Mouse (Mus musculus) neural tube, embryonic 15.5 days (tissue): ENCODE measurements around the gene Dusp28. TPM values are rescaled to one million over a fixed set of nuclear protein-coding genes. Genes with fewer than 3 reads are reported as not detected.

ENCODE experiments used
- ATAC-seq: fragments of 200-750 bp; cut with Nextera tagmentation; 2 replicates; pipeline ENCODE4 v1.8.0; 2017; ENCODE audit warnings: mild to moderate bottlenecking, moderate TSS enrichment, moderate library complexity; ENCODE audit not compliant: low FRiP score
- H3K27ac ChIP-seq: fragments of 300-500 bp; sonication (generic); replicated peaks from 2 replicates; pipeline ENCODE4 v1.5.1; 2015; ENCODE audit warnings: mild to moderate bottlenecking, inconsistent platforms
- H3K27me3 ChIP-seq: fragments of 300-500 bp; sonication (generic); replicated peaks from 2 replicates; pipeline ENCODE4 v1.6.1; 2015; ENCODE audit warnings: inconsistent platforms
- H3K36me3 ChIP-seq: fragments of 300-500 bp; sonication (generic); 2 replicates; pipeline ENCODE4 v1.6.1; 2015; ENCODE audit warnings: inconsistent platforms
- H3K4me1 ChIP-seq: fragments of 300-500 bp; sonication (generic); 2 replicates; pipeline ENCODE4 v1.6.1; 2015; ENCODE audit warnings: inconsistent platforms
- H3K4me2 ChIP-seq: fragments of 300-500 bp; sonication (generic); 2 replicates; pipeline ENCODE4 v1.6.1; 2015; ENCODE audit warnings: inconsistent platforms, mild to moderate bottlenecking, moderate library complexity
- H3K4me3 ChIP-seq: fragments of 300-500 bp; sonication (generic); replicated peaks from 2 replicates; pipeline ENCODE4 v1.5.1; 2015; ENCODE audit warnings: mild to moderate bottlenecking, inconsistent platforms
- H3K9ac ChIP-seq: fragments of 300-500 bp; sonication (generic); replicated peaks from 2 replicates; pipeline ENCODE4 v1.6.1; 2015; ENCODE audit warnings: mild to moderate bottlenecking, inconsistent platforms
- H3K9me3 ChIP-seq: fragments of 300-500 bp; sonication (generic); replicated peaks from 2 replicates; pipeline ENCODE4 v1.6.1; 2016; ENCODE audit warnings: inconsistent platforms
- WGBS: fragments of 180-500 bp; shearing (Covaris S2); methylation state at CpG from one replicate; pipeline ENCODE4 v1.1.7; 2015; ENCODE audit warnings: mixed read lengths; 5-methylcytosine and 5-hydroxymethylcytosine counted together
- polyA plus RNA-seq: library from polyadenylated mRNA; unstranded; fragments of >200 nt; fragmentation: Nextera tagmentation; extraction: Ambion mirVana; gene quantifications from 2 replicates; pipeline ENCODE4 v1.2.1, GENCODE M21; 2015

Gene Dusp28
- polyA plus RNA-seq, result 17.2 and 17.9 TPM in 2 replicates

DNA sequence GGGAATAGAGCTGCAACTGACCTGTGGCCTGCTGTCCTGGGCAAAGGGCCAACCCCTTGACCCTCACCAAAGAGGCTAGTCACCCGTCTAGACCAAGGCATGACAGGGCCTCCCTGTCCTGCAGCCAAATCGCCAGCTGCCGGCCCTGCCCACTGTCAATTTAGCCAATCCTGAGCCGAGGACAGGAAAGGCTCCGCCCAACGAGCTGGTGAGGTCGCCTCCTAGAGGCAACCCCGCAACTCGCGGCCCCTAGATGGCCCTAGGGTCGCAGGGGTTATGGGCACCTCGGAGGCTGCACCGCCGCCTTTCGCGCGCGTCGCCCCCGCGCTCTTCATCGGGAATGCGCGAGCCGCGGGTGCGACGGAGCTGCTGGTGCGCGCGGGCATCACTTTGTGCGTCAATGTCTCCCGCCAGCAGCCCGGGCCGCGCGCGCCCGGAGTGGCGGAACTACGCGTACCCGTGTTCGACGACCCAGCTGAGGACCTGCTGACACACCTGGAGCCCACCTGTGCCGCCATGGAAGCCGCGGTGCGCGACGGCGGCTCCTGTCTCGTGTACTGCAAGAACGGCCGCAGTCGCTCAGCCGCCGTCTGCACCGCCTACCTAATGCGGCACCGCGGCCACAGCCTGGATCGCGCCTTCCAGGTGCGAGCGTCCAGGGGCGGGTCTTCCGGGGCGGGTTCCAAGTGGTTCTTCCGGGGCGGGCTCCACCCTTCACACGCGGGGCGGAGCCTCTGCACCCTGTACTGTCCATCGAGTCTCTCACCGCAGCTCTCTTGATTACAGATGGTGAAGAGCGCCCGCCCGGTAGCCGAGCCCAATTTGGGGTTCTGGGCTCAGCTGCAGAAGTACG is at the start of gene Dusp28:
Dusp28 (plus strand) TSS at position 203 of the 853 bp plus-strand sequence.
- peak within 1 kb of the TSS; percentile 84 for H3K4me2 ChIP-seq
- under 1% methylated on average over 81 of the region's 81 CpGs for WGBS
- H3K9me3 ChIP-seq, result no peaks in the 10 kb centered on the region
- peak within 1 kb of the TSS; percentile 67 for H3K9ac ChIP-seq
- peaks cover 47% of the 10 kb centered on the region for H3K4me1 ChIP-seq
- H3K4me3 ChIP-seq, result peak within 1 kb of the TSS; percentile 73
- ATAC-seq, result peak; percentile 92
- 0 out of 2 replicates have a peak, but pooled peaks cover under 1% of the 10 kb centered on the region for H3K27me3 ChIP-seq
- H3K36me3 ChIP-seq, result no peaks in the 10 kb centered on the region
- peak within 1 kb of the TSS; percentile 92 for H3K27ac ChIP-seq

DNA sequence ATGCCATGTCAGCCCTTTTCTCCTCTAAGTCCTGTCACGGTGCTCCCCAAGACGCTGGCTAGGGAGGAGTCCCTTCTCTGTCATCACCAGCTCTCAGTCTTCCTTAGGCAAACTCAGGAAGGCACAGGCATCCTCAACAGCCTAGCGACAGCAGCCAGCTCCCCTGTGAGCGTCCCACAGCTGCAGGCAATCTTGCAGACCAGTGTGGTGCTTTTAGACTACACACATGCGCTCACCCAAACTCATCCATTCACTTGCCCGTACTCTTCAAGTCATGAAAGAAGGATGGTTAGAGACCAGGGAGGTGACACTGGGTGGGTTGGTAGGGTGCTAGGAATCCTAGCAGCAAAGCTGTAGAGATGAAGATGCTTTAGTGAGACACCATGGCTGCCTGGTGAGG is 45.3 kb upstream of the Dusp28 start:
- WGBS, result 75% methylated on average over 6 of the region's 6 CpGs
- H3K9me3 ChIP-seq, result no peaks in the 10 kb centered on the region
- no peaks in the 10 kb centered on the region for H3K27me3 ChIP-seq
- no peak overlapping the region for H3K4me2 ChIP-seq
- H3K4me1 ChIP-seq, result peaks cover 9% of the 10 kb centered on the region; the same call in 1 of the 2 replicates
- no peak overlapping the region for H3K4me3 ChIP-seq
- peak overlapping the region; percentile 49 for H3K27ac ChIP-seq
- H3K36me3 ChIP-seq, result peaks cover 36% of the 10 kb centered on the region
- no peak overlapping the region for H3K9ac ChIP-seq
- ATAC-seq, result peak; percentile 29; the same call in 1 of the 2 replicates

- H3K9me3 ChIP-seq, result no peaks in the 10 kb centered on the region
- H3K27ac ChIP-seq, result no peak overlapping the region
- no peak for ATAC-seq
- no peak overlapping the region for H3K4me2 ChIP-seq
- H3K27me3 ChIP-seq, result no peaks in the 10 kb centered on the region
- peaks cover 19% of the 10 kb centered on the region for H3K36me3 ChIP-seq
- peaks cover 9% of the 10 kb centered on the region; the same call in 1 of the 2 replicates for H3K4me1 ChIP-seq
- H3K9ac ChIP-seq, result no peak overlapping the region
- no peak overlapping the region for H3K4me3 ChIP-seq
- WGBS, result 92% methylated on average over 4 of the region's 4 CpGs
These were observed 43.5 kb upstream of the Dusp28 start for GRCm38 (mm10) chr1:92863268-92863667.

GRCm38 (mm10) chr1:92866170-92866569 is 40.6 kb upstream of the Dusp28 start:
- Histone ChIP-seq H3K27me3 (no peaks in the 10 kb centered on the region), H3K27ac (no peak overlapping the region), H3K36me3 (no peaks in the 10 kb centered on the region), H3K4me2 (no peak overlapping the region), H3K4me1 (peaks cover 9% of the 10 kb centered on the region; the same call in 1 of the 2 replicates), H3K9me3 (no peaks in the 10 kb centered on the region), H3K4me3 (no peak overlapping the region), H3K9ac (no peak overlapping the region)
- no peak for ATAC-seq
- 71% methylated on average over 2 of the region's 2 CpGs for WGBS

- Histone ChIP-seq H3K9me3 (no peaks in the 10 kb centered on the region), H3K27ac (no peak overlapping the region), H3K27me3 (no peaks in the 10 kb centered on the region), H3K4me3 (no peak overlapping the region), H3K9ac (no peak overlapping the region), H3K36me3 (no peaks in the 10 kb centered on the region), H3K4me2 (no peak overlapping the region), H3K4me1 (peaks cover 5% of the 10 kb centered on the region; the same call in 1 of the 2 replicates)
- ATAC-seq, result no peak
- WGBS, result 81% methylated on average over 2 of the region's 2 CpGs
These were observed 36.8 kb upstream of the Dusp28 start for GRCm38 (mm10) chr1:92869985-92870384.

DNA sequence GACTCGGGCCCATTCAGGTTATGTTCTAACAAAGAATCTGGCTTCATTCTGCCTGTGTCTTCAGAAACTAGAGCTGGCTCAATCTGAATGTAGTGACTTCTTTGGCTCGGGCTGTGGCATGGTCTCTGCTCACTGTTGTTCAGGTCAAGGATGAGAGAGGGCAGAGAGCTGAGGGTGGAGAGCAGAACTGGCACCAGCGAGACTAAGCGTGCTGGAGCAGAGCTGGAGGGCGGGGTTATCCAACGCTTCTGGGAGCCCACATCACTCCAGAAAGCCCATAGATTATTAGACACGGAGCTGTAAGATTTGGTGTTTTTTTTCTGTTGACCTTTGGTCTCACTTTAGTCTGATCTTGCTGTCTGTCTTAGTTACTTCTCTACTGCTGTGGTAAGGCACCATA is 34.1 kb upstream of the Dusp28 start:
- 88% methylated on average over 7 of the region's 7 CpGs for WGBS
- Histone ChIP-seq H3K27ac (no peak overlapping the region), H3K4me3 (no peak overlapping the region), H3K4me2 (no peak overlapping the region), H3K4me1 (no peaks in the 10 kb centered on the region), H3K27me3 (no peaks in the 10 kb centered on the region), H3K36me3 (no peaks in the 10 kb centered on the region), H3K9ac (no peak overlapping the region), H3K9me3 (no peaks in the 10 kb centered on the region)
- no peak for ATAC-seq

DNA sequence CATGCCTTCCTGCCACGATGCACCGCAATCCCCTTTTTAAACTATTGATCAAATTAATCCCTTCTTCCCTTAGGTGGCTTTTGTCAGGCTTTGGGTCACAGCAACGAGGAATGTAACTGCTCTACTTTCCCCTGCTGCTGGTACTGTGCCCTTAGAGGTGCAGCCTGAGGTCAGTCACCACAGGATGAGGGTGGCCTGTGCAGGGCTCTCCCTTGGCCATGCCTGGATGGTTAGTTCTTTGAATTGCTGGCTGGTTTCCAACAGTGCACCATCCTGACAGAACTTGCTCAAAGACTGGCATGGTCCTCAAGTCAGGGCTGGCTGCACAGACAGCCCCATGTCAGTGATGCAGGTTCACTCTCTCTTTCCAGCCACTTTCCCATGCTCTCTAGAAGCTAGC is 32.8 kb upstream of the Dusp28 start:
- Histone ChIP-seq H3K4me1 (no peaks in the 10 kb centered on the region), H3K9ac (no peak overlapping the region), H3K4me3 (no peak overlapping the region), H3K4me2 (no peak overlapping the region), H3K36me3 (no peaks in the 10 kb centered on the region), H3K9me3 (no peaks in the 10 kb centered on the region), H3K27me3 (no peaks in the 10 kb centered on the region), H3K27ac (no peak overlapping the region)
- ATAC-seq, result no peak
- 90% methylated on average over 3 of the region's 3 CpGs for WGBS

- Histone ChIP-seq H3K4me3 (no peak overlapping the region), H3K4me2 (no peak overlapping the region), H3K27ac (no peak overlapping the region), H3K36me3 (no peaks in the 10 kb centered on the region), H3K4me1 (no peaks in the 10 kb centered on the region), H3K9ac (no peak overlapping the region), H3K9me3 (no peaks in the 10 kb centered on the region), H3K27me3 (no peaks in the 10 kb centered on the region)
- ATAC-seq, result no peak
- 91% methylated on average over 8 of the region's 8 CpGs for WGBS
These were observed 31.2 kb upstream of the Dusp28 start for GRCm38 (mm10) chr1:92875360-92876111.

DNA sequence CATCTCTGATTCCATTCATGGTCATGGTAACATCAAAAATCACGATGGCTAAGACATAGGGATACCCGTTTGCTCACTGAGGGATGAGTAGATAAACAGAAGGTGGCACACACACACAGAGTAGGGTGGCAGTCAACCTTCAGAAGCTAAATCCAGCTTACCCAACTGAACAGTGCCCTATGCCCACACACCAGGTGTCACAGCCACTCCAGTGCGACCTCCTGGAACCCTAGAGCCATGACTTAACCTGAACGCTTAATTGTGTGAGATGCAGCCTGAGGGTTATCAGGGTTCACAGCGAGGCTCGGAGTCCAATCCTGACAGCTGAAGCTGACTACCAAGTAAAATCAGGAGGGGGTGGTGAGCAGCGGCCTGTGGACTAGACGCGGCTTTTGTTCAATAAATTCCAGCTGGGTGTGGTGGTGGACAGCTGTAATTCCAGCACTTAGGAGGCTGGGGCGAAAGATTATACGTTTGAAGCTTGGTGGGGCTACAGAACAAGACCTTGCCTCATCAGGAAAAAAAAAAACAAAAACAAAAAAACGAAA is 29.3 kb upstream of the Dusp28 start:
- Histone ChIP-seq H3K4me2 (no peak overlapping the region), H3K4me3 (no peak overlapping the region)
- no peak for ATAC-seq

GRCm38 (mm10) chr1:92878066-92878741 is 28.6 kb upstream of the Dusp28 start:
- no peak for ATAC-seq
- Histone ChIP-seq H3K27me3 (no peaks in the 10 kb centered on the region), H3K4me2 (no peak overlapping the region), H3K9me3 (no peaks in the 10 kb centered on the region), H3K4me1 (no peaks in the 10 kb centered on the region), H3K4me3 (no peak overlapping the region), H3K27ac (no peak overlapping the region), H3K36me3 (no peaks in the 10 kb centered on the region), H3K9ac (no peak overlapping the region)
- 85% methylated on average over 13 of the region's 13 CpGs for WGBS

More for the DNA sequence above, 29.3 kb upstream of the Dusp28 start:
- Histone ChIP-seq H3K27ac (no peak overlapping the region), H3K9ac (no peak overlapping the region), H3K36me3 (no peaks in the 10 kb centered on the region), H3K9me3 (no peaks in the 10 kb centered on the region), H3K27me3 (no peaks in the 10 kb centered on the region), H3K4me1 (no peaks in the 10 kb centered on the region)
- WGBS, result 67% methylated on average over 12 of the region's 12 CpGs

GRCm38 (mm10) chr1:92879266-92879665 is 27.5 kb upstream of the Dusp28 start:
- no peak overlapping the region for H3K27ac ChIP-seq
- no peaks in the 10 kb centered on the region for H3K27me3 ChIP-seq
- no peak overlapping the region for H3K4me2 ChIP-seq
- no peaks in the 10 kb centered on the region for H3K4me1 ChIP-seq
- ATAC-seq, result no peak
- WGBS, result 85% methylated on average over 12 of the region's 12 CpGs
- H3K9ac ChIP-seq, result no peak overlapping the region
- no peaks in the 10 kb centered on the region for H3K36me3 ChIP-seq
- no peak overlapping the region for H3K4me3 ChIP-seq
- H3K9me3 ChIP-seq, result no peaks in the 10 kb centered on the region
